Mouse (Mus musculus): ENCODE results near the gene Lcmt2. TPM values are rescaled to one million over a fixed set of nuclear protein-coding genes. Genes with fewer than 3 reads are reported as not detected.
"Not testable (repeated sequence)": the region's sequence is repeated elsewhere in the genome, so short reads cannot be mapped to it uniquely, and the experiment has no call there.

Lcmt2 gene
- total RNA-seq (2021), result 10 to 100 TPM in 1 of 2 experiments, 1 to 10 TPM in 1; 9.0 to 10.2 TPM
- long read RNA-seq, experiment 1, transcript Lcmt2-202 (1 exons, 3,056 nt), result major isoform, 50 of 50 reads
- long read RNA-seq, experiment 1, partial matches to known transcripts, result 0 of 50 reads
- long read RNA-seq, experiment 1, other reads (novel, unspliced or antisense), result 0 of 50 reads
- long read RNA-seq, experiment 2, transcript Lcmt2-202 (1 exons, 3,056 nt), result major isoform, 8 of 8 reads
- long read RNA-seq, experiment 2, partial matches to known transcripts, result 0 of 8 reads
- long read RNA-seq, experiment 2, other reads (novel, unspliced or antisense), result 0 of 8 reads

GRCm38 (mm10) chr2:121140018-121140882 lies at the start of gene Lcmt2, which contains the start of gene Adal:
TSS of gene Lcmt2 (minus strand) at chr2:121140653.
TSS of gene Adal (plus strand) at chr2:121140428.
- DNase-seq, result peak; percentile 92 to 93

- no peak for DNase-seq
Measured at GRCm38 (mm10) chr2:121188530-121188929, 48.1 kb upstream of the Lcmt2 start.

GRCm38 (mm10) chr2:121184142-121184541 lies 43.7 kb upstream of the Lcmt2 start:
- no peak for DNase-seq

GRCm38 (mm10) chr2:121183431-121183830 lies 43.0 kb upstream of the Lcmt2 start:
- no peak for DNase-seq

- no peak for DNase-seq
Measured at GRCm38 (mm10) chr2:121178828-121179479, 38.5 kb upstream of the Lcmt2 start.

GRCm38 (mm10) chr2:121170980-121171742 lies 30.7 kb upstream of the Lcmt2 start, which contains the start of gene Zscan29:
TSS of gene Zscan29 (minus strand) at chr2:121171125.
- DNase-seq, result peak; percentile 94 to 96

- DNase-seq, result peak; percentile 63 to 64
Measured at GRCm38 (mm10) chr2:121170481-121170971, 30.1 kb upstream of the Lcmt2 start, which contains the start of gene Tubgcp4. TSS of gene Tubgcp4 (plus strand) at chr2:121170654.

GRCm38 (mm10) chr2:121169902-121170301 lies 29.4 kb upstream of the Lcmt2 start:
- DNase-seq, result peak; percentile 50 to 66

- DNase-seq, result no peak
Measured at GRCm38 (mm10) chr2:121169173-121169572, 28.7 kb upstream of the Lcmt2 start.

GRCm38 (mm10) chr2:121153100-121153499 lies 12.6 kb upstream of the Lcmt2 start:
- DNase-seq, result no peak

GRCm38 (mm10) chr2:121149679-121150078 lies 9.2 kb upstream of the Lcmt2 start:
- no peak for DNase-seq

GRCm38 (mm10) chr2:121142415-121142814 lies 2.0 kb upstream of the Lcmt2 start:
- DNase-seq, result no peak

GRCm38 (mm10) chr2:121141216-121142035 lies 973 bp upstream of the Lcmt2 start:
- DNase-seq, result no peak

- peak; percentile 36 to 59 for DNase-seq
Measured at GRCm38 (mm10) chr2:121139266-121140017, 1.0 kb downstream of the Lcmt2 start.

GRCm38 (mm10) chr2:121137371-121137770 lies 3.1 kb downstream of the Lcmt2 start:
- DNase-seq, result no peak

- DNase-seq, result no peak
Measured at GRCm38 (mm10) chr2:121132822-121133221, 7.6 kb downstream of the Lcmt2 start.

GRCm38 (mm10) chr2:121128865-121129620 lies 11.4 kb downstream of the Lcmt2 start:
- peak; percentile 13 to 39 for DNase-seq

- no peak for DNase-seq
Measured at GRCm38 (mm10) chr2:121127536-121127935, 12.9 kb downstream of the Lcmt2 start.

GRCm38 (mm10) chr2:121126302-121126701 lies 14.2 kb downstream of the Lcmt2 start:
- DNase-seq, result not testable (repeated sequence)
